Mouse (Mus musculus) liver, adult 2 months (tissue): Measurements from ENCODE around the gene Dlx3. TPM values are rescaled to one million over a fixed set of nuclear protein-coding genes. Genes with fewer than 3 reads are reported as not detected.
A peak's percentile ranks its signal among the peaks of the same experiment; 100 is the strongest.

Experiments
- DNase-seq: peaks from one replicate; pipeline ENCODE4 v3.0.0-alpha.2; 2011; ENCODE audit warnings: low read depth, low spot score; ENCODE audit errors: extremely low read depth
- H3K27ac ChIP-seq: fragments of 200-500 bp; replicated peaks from 2 replicates; pipeline ENCODE4 v1.5.1; 2012; ENCODE audit warnings: low read depth, mild to moderate bottlenecking, control low read depth, inconsistent platforms, low read length; ENCODE audit not compliant: insufficient read depth
- H3K27me3 ChIP-seq: fragments of 200-500 bp; 2 replicates; pipeline ENCODE4 v1.6.1; 2012; ENCODE audit warnings: mild to moderate bottlenecking, moderate library complexity, low read length, inconsistent platforms; ENCODE audit not compliant: control insufficient read depth, insufficient read depth
- H3K36me3 ChIP-seq: fragments of 200-500 bp; 2 replicates; pipeline ENCODE4 v1.6.1; 2012; ENCODE audit warnings: low read length, inconsistent platforms; ENCODE audit not compliant: control insufficient read depth, insufficient read depth
- H3K4me1 ChIP-seq: fragments of 200-500 bp; 2 replicates; pipeline ENCODE4 v1.6.1; 2011; ENCODE audit warnings: low read length; ENCODE audit not compliant: control insufficient read depth, insufficient read depth
- H3K4me3 ChIP-seq: fragments of 200-500 bp; 2 replicates; pipeline ENCODE4 v1.5.1; 2011; ENCODE audit warnings: low read depth, mild to moderate bottlenecking, control low read depth, low read length, moderate library complexity; ENCODE audit not compliant: insufficient read depth
- H3K79me2 ChIP-seq: fragments of 200-500 bp; 2 replicates; pipeline ENCODE4 v1.6.1; 2012; ENCODE audit warnings: inconsistent platforms, mild to moderate bottlenecking, low read length, moderate library complexity; ENCODE audit not compliant: control insufficient read depth, insufficient read depth
- H3K9ac ChIP-seq: fragments of 200-500 bp; 2 replicates; pipeline ENCODE4 v1.6.1; 2012; ENCODE audit warnings: low read depth, mild to moderate bottlenecking, control low read depth, inconsistent platforms, low read length
- CTCF ChIP-seq: fragments of 200-500 bp; IDR thresholded peaks from 2 replicates; pipeline ENCODE4 v1.5.1; 2011; ENCODE audit warnings: low read depth, low read length, control low read depth
- POLR2A ChIP-seq: fragments of 200-500 bp; IDR thresholded peaks from 2 replicates; pipeline ENCODE4 v1.6.1; 2011; ENCODE audit warnings: low read length, control low read depth; ENCODE audit not compliant: insufficient read depth; ENCODE audit errors: extremely low read depth
- WGBS: fragments of 180-500 bp; shearing (Covaris S2); methylation state at CpG from one replicate; pipeline ENCODE4 v1.1.7; 2018; 5-methylcytosine and 5-hydroxymethylcytosine counted together
- polyA plus RNA-seq: library from polyadenylated mRNA; depleted of rRNA; stranded (reverse); fragments of >200 nt; gene quantifications from 2 replicates; pipeline ENCODE4 v1.2.3, GENCODE M21; 2012; rRNA removed
- total RNA-seq: library from RNA; depleted of rRNA; stranded (reverse); fragments of >200 nt; gene quantifications from 2 replicates; pipeline ENCODE4 v1.2.3, GENCODE M21; 2014; rRNA removed

Dlx3 gene
- total RNA-seq (not detected in 2 replicates), polyA plus RNA-seq (not detected in 2 replicates)

DNA sequence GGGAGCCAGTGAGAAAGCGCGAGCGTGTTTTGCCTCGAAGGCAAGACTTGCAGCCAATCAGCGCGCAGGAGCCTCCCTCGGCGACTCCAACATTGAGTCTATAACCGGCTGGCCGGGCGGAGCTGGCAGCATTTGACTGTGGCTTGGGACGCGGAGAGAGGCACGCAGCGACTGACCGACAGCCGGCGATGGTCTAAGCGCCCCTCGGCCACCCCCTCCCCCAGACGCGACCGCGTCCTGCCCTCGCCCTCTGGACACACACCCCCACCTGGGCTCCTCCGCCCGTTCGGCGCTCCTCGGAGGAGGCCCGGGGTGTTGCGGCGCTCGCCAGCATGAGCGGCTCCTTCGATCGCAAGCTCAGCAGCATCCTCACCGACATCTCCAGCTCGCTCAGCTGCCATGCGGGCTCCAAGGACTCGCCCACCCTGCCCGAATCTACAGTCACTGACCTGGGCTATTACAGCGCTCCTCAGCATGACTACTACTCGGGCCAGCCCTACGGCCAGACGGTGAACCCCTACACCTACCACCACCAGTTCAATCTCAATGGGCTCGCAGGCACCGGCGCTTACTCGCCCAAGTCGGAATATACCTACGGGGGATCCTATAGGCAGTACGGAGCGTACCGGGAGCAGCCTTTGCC is at the start of gene Dlx3:
Gene Dlx3 (plus strand): TSS at position 130 of the 643 bp plus-strand sequence.
- Histone ChIP-seq H3K4me1 (no peaks in the 10 kb centered on the region), H3K9ac (no peak within 1 kb of the TSS), H3K36me3 (no peaks in the 10 kb centered on the region), H3K79me2 (no peaks in the 10 kb centered on the region), H3K27me3 (peaks cover 16% of the 10 kb centered on the region), H3K4me3 (no peak within 1 kb of the TSS), H3K27ac (no peak within 1 kb of the TSS)
- no peak for DNase-seq
- 5% methylated on average over 55 of the region's 55 CpGs for WGBS
- TF ChIP-seq POLR2A (no peak), CTCF (no peak)

DNA sequence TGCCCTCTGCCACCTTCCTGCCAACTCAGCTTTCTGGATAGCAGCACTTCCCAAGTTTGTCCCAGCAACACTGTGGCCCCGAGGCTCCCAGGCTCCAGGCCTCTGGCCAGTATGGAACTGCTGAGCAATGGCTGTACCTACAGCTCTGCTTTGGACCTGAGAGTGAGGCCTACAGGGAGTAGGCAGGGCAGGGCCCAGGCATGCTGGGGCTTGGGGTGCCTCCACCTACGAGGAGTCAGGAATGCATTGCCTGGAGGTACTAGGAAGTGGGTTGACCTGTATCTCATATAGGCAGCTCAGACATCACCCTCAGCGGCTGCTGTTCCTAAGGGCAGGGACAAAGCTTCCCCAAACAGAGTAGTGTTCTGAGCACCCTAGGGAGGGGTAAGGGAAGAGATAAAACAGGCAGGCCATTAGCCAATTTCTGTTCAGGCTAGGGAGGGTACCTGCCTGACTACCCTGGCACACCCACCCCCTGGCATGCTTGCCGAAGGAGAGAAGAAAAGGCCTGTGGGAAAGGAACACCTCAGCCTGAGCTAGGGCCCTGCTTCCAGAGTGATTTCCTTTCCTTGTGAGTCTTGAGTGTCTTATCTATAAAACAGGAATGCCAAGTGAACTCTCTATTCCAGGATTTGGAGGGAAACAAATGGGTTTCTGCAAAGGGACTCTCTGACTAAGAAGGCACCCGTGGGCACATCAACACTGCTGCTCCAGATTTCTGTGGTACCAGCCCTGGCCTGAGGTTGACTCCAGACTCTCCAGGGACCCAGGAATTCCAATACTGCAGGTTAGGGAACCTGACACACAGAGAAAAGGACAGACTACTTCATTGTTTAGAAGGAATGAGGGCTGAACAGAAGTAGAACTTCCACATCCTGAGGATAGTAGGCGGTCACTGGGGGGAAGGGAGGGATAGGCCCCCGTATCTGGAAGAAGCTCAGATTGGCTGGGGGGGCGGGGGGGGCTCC is 49.5 kb upstream of the Dlx3 start:
- no peak overlapping the region for H3K4me3 ChIP-seq
- no peak for DNase-seq
- WGBS = 83% methylated on average over 8 of the region's 8 CpGs

DNA sequence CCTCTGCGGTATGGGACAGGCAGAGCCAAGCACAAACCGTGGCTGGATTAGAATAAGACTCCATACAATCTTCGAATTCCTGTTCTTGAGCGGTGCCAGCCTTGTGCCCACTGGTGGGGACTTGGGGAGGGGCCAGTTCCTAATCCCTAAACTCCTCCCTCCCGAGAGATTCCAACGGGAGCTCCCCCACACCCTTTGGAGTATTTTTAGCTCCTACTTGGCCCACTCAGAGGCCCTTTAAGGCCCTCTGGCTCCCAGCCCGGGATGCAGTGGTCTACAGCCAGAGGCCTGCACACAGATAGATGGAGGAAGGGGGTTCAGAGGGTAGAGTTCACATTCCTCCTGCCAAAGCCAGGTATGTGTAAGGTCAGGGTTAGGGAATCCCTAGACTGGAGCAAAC is 48.7 kb upstream of the Dlx3 start:
- TF ChIP-seq CTCF (no peak), POLR2A (no peak)
- Histone ChIP-seq H3K9ac (no peak overlapping the region), H3K4me1 (peaks cover 2% of the 10 kb centered on the region; the same call in 1 of the 2 replicates), H3K27me3 (no peaks in the 10 kb centered on the region), H3K79me2 (no peaks in the 10 kb centered on the region), H3K36me3 (no peaks in the 10 kb centered on the region), H3K27ac (no peak overlapping the region), H3K4me3 (no peak overlapping the region)
- 69% methylated on average over 7 of the region's 7 CpGs for WGBS
- DNase-seq = no peak

More for the DNA sequence above, 49.5 kb upstream of the Dlx3 start:
- peak overlapping the region; percentile 12; the same call in 1 of the 2 replicates for H3K9ac ChIP-seq
- H3K27ac ChIP-seq = no peak overlapping the region
- H3K4me1 ChIP-seq = peaks cover under 1% of the 10 kb centered on the region; the same call in 1 of the 2 replicates
- no peaks in the 10 kb centered on the region for H3K79me2 ChIP-seq
- no peaks in the 10 kb centered on the region for H3K36me3 ChIP-seq
- no peak for TF ChIP-seq POLR2A
- no peaks in the 10 kb centered on the region for H3K27me3 ChIP-seq

DNA sequence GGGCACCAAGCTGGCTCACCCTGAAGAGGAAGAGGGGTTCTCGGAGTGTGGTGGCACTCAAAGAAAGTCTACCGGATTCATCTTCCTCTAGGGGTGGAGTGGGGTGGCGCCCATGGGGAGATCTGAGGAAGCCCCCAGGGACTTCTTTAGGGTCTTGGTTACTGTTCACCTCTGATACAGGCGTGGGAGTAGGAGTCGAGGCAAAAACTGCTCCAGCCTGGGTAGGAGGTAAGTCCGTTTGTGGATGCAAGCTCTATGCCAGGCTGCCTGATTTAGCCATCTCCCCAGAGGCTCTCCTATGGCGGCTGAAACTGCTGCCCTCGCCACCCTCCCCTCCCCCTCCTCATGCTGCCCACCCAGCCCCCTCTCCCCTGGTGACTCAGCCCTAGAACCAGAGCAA is 47.8 kb upstream of the Dlx3 start:
- Histone ChIP-seq H3K79me2 (no peaks in the 10 kb centered on the region), H3K9ac (no peak overlapping the region), H3K4me1 (peaks cover 4% of the 10 kb centered on the region; the same call in 1 of the 2 replicates), H3K27ac (no peak overlapping the region), H3K36me3 (no peaks in the 10 kb centered on the region), H3K4me3 (no peak overlapping the region), H3K27me3 (no peaks in the 10 kb centered on the region)
- WGBS = 94% methylated on average over 8 of the region's 8 CpGs
- DNase-seq = no peak
- TF ChIP-seq POLR2A (no peak), CTCF (no peak)

DNA sequence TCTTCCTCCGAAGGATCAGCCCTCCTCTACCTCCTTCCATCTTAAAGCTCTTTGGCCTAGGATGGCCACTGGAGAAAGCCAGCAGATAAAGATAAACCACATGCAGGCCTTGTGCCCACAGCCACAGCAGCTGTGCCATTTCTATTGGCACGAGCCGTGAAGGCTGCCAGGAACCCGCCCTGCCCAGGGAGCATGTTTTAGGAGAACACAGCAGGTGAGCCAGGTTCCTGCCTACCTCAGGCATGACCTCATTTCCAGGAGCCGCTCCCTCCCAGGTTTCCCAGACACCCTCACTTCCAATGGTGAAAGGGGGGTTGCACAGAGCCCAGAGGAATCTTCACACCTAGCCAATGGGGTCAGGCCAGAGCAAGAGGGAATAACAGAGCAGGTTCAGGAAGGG is 47.1 kb upstream of the Dlx3 start:
- H3K9ac ChIP-seq = no peak overlapping the region
- H3K27ac ChIP-seq = no peak overlapping the region
- H3K36me3 ChIP-seq = no peaks in the 10 kb centered on the region
- no peaks in the 10 kb centered on the region for H3K79me2 ChIP-seq
- TF ChIP-seq CTCF = no peak
- TF ChIP-seq POLR2A = no peak
- no peak for DNase-seq
- peaks cover 6% of the 10 kb centered on the region; the same call in 1 of the 2 replicates for H3K4me1 ChIP-seq
- no peak overlapping the region for H3K4me3 ChIP-seq
- 68% methylated on average over 5 of the region's 5 CpGs for WGBS
- no peaks in the 10 kb centered on the region for H3K27me3 ChIP-seq

DNA sequence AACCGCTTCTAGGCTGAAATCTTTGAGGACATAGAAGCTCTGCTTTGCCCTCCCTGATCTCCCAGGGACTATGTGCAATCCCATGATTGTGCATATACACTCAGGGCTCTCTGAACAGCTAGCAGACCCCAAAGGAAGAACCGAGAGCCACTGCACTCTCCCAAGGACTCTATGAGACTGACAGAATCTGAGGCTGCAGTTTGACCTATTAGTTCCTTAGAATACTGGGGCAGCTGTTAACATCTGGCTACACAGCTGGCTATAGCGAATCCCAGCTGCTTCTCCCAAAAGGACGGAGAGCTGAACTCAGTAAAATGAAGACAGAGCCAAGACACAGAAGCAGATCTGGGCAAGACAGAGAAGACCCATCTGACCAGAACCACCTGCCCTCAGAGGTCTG is 46.1 kb upstream of the Dlx3 start:
- no peak overlapping the region for H3K4me3 ChIP-seq
- DNase-seq = no peak
- no peak for TF ChIP-seq CTCF
- no peak for TF ChIP-seq POLR2A
- H3K9ac ChIP-seq = no peak overlapping the region
- WGBS = 90% methylated on average over 4 of the region's 4 CpGs
- peaks cover 6% of the 10 kb centered on the region; the same call in 1 of the 2 replicates for H3K4me1 ChIP-seq
- H3K27me3 ChIP-seq = no peaks in the 10 kb centered on the region
- no peaks in the 10 kb centered on the region for H3K36me3 ChIP-seq
- H3K79me2 ChIP-seq = no peaks in the 10 kb centered on the region
- no peak overlapping the region for H3K27ac ChIP-seq
